Mouse (Mus musculus) cerebellum, postnatal 36 days (tissue): ENCODE results near the gene Aff1.

Experiments
- DNase-seq, 2 experiments: peaks; one replicate each; pipeline ENCODE4 v3.0.0; 2021 to 2022; ENCODE audit warnings: mixed read lengths in 2 of 2

Gene Aff1

DNA sequence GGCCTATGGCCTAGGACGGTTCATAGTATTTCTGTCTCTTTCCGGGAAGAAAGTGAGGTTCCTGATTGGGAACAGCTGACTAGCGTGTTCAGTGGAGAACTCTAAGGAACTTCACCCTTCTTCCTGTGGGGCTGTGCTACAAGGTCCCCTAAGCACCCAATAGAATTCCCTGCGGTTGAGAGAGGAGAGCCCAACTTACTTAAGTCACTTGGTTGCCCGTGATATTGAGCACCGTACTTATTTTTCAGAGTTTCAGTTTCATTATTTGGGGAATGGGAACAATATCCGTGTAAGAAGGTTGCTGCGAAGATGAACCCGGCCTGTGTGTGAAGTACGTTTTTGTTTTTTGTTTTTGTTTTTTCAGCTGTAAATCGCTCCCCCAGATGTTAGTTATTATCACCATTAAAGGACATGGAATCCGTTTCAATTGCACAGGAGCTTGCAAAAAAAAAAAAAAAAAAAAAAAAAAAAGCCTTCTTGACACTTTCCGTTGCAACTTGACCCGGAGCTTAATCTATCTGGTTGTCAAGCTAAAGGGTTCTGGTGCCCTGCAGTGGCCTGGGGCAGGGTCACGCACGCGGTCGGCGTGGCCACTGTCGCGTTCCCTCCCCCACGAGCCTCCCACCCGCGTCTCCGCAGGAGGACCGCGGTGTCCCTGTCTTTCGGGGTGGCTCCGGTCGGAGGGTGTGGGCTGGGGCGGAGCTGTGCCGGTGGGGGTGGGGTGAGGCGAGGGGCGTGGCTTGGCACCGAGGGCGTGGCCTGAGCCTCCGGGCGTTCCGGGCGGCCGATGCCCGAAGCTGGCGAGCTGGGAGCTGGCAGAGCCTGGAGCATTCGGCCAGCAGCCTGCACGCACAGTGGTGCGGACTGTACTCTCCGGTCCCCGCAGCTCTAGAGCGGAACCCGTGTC, at the start of gene Aff1:
Aff1 (plus strand) TSS at position 751 of the 907 bp plus-strand sequence.
- peak; percentile 66 to 72 for DNase-seq

DNA sequence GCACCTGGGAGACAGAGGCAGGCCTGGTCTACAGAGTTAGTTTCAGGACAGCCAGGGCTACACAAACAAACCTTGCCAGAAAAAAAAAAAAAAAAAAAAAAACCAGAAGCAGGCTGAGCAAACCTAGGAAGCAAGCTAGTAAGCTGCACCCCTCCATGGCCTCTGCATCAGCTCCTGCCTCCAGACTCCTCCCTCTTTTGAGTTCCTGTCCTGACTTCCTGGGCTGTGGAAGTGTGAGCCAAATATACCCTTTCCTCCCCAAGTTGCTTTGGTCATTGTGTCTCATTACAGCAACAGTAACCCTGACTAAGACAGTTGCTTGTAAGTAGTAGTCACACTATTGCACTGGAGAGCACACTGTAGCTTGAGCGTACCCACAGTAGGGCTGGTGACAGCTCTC, 48.0 kb upstream of the Aff1 start:
- no peak for DNase-seq

DNA sequence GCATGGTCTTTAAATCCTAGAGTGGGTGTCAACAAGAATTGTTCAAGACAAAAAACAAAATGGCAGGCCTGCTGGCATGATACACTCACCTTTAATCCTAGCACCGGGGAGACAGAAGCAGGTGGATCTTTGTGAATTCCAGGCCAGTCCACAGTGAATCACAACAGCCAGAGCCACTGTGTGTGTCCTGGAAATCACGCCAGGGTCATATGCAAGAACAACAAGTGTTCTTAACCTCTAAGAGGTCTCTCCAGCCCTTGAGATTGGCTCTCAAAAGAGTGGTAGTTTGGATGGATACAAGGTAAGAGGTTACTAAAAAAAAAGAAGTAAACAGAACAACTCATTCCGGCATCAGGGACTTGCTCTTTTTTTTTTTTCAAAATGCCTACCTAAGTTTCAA, 44.9 kb upstream of the Aff1 start:
- DNase-seq: no peak

DNA sequence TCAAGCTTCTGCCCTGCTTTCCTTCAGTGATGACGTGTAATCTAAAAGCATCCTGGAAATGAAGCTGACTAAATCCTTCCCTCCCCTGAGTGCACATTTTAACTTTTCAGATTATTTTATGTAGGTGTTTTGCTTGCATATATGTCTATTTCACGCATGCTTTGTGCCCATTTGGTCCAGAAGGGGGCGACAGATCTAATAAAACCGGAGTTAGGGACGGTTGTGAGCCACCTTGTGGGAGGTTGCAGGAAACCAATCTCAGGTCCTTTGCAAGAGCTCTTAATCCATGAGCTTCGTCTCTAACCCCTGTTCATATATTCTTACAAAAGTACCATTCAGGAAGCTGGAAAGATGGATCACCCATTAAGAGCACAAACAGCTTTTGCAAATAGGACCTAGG, 37.9 kb upstream of the Aff1 start:
- no peak for DNase-seq

DNA sequence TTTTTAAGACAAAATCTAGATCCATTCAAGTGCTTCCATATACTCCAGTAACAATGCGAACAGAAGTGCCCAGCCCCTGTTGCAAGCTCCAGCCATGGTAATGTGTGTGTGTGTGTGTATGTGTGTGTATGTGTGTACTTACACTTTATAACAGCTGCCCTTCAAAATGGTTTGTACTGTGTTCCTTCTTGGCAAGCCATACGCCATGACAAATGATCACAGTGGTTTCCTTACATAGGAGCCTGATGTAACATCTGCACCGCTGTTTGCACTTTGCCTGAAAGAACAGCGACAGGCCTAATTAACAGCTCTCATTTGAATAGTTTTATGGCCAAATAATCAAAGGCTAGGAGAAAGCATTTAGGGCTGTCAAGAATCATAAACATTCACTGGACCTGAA, 37.4 kb upstream of the Aff1 start:
- DNase-seq: no peak

DNA sequence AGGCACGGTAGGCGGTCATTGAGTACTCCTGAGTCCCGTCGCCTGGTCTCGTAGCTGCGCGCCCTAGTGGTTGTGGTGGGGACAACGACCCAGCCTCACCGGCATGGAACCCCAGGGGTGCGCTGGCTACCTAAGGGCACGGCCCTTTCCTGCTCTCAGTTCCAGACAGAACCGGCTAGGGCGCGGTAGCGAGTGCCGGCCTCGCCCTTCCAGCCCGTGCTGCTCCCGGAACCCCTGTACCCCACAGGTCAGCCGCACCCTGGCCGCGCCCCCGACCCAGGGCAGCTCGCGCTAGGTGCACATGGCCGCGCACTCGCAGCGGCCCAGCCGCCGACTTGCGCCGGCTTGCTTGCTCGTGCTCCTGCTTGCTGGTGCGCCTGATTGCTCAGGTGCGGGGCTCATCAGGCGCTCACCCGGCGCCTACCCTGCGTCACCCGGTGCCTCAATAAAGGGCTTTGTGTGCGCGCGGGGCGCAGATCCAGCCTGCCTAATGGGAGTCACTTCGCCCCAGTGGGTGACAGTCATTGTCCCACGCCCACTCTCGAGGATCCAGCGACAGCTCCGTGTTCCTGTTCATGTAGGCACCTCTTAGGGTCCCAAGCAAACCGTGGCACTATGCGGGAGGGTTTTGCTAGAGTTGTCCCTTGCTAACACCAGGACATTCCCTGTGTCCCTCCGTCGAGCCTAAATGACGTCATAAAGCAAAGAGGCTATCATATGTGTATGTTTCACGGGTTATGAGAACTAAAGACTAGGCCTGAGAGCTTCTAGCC, 36.6 kb upstream of the Aff1 start, which contains the start of gene 1700016H13Rik:
1700016H13Rik (minus strand) TSS at position 665 of the 773 bp plus-strand sequence.
- peak; percentile 65 to 66 for DNase-seq

DNA sequence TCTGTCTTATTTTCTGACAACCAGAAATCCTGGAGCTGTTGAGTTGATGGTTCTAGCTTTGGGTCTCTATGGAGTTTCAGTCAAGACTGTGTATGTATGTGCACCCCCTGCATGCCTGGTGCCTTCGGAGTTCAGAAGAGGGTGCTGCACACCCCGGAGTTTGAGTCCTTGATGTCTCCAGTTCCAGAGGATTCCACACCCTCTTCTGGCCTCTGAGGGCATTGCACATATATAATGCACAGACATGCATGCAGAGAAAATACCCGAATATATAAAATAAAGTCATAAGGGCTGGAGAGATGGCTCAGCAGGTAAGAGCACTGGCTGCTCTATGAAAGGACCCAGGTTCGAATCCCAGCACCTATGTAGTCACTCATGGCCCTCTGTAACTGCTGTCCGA, 33.3 kb upstream of the Aff1 start:
- no peak for DNase-seq

DNA sequence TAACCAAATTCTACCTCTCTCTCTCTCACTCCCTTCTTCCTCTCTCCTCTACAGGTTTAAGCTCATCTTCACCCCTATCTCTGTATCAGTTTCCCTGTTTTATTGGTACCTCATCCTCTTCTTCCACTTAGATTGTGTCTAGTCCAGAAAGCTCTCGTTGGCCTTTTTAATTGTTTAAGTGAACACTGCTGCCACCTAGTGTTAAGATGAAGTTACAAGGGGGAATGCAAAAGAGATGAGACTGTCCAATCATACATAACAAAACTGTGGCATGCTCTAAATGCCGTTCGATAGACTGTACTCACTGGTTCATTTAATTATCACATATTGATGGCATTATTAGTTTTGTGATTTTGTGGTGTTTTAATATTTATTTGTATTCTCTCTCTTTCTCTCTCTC, 32.6 kb upstream of the Aff1 start:
- no peak for DNase-seq

DNA sequence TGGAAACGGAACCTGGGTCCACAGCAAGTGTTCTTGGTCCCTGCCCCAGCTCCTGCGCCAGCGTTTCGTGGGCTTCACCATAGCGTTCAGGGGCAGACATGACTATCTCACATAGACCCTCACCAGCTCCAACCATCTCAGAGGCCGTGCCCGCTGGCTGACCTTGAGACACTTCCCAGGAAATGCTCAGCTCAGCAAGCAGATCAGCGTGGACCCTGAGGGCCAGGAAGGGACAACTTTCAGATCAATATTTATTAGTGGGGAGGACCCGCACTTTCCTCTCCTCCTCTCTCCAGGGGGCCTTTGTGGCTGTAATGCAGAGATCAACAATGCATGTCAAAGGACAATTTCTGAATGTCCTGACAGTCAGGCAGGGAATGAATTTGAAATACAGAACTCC, 27.2 kb upstream of the Aff1 start:
- DNase-seq: no peak

DNA sequence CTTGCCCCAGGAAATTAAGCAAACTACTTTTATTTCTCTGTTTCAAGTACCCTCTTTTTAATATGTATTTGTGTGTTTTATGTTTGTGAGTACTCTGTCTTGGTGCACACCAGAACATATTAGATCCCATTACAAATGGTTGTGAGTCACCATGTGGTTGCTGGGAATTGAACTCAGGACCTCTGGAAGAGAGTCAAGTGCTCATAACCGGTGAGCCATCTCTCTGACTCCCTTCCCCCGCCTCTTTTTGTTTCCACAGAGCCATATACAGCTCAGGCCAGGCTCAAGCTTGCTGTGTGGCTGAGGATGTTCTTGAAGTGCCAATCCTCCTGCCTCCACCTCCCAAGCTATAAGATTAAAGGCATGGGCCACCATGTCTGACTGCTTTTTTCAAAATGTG, 26.3 kb upstream of the Aff1 start:
- DNase-seq: no peak

DNA sequence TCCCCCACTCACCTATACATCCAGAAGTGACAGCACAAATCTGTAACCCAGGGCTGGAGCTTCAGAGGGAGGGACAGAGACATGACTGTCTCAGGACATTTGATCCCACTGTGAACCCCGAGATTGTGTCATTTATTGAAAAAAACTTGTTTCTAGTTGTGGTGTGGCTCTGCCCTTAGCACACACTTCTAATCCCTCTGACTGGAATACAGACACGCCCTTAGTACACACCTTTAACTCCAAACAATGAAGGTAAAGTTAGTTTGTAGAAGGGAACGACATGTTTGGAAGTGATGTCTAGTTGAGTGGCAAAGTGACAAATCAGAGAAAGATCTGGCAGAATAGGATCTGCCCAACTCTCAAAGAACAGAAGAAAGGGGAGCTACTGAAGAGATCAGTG, 20.3 kb upstream of the Aff1 start:
- no peak for DNase-seq

DNA sequence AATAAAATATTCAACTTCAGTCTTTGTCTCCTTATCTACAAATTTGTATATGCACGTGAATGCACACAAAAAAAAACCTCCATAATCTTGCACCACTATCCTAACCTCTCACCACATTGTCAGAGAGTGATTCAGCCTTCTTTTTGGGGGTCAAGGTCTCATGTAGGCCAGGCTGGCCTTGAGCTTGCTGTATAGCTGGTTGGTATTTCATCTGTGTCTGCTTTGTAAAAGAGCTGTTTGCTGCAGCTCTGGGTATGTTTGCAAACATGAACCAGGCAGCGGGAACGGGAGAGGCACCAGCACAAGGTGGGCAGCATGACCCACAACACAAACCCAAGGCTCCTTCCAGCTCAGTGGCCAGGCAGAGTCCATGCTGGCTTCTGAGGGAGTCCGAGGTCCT, 18.6 kb upstream of the Aff1 start:
- DNase-seq: no peak

DNA sequence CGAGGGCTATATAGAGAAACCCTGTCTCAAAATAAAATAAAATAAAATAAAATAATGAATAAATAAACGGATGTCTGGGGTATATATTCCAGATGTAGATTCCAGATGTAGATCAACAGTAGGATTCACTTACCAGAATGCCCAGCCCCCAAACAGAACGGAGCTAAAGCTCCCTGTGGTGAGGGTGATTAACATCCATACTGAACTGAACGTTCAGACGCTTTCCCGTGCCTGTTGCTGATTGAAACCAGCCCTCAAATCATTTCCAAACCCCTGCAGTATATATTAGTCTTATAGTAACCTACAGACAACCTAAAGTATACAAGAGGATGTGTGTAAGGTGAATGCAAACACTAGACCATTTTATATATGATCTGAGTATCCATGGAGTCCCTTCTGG, 17.7 kb upstream of the Aff1 start:
- DNase-seq: no peak

DNA sequence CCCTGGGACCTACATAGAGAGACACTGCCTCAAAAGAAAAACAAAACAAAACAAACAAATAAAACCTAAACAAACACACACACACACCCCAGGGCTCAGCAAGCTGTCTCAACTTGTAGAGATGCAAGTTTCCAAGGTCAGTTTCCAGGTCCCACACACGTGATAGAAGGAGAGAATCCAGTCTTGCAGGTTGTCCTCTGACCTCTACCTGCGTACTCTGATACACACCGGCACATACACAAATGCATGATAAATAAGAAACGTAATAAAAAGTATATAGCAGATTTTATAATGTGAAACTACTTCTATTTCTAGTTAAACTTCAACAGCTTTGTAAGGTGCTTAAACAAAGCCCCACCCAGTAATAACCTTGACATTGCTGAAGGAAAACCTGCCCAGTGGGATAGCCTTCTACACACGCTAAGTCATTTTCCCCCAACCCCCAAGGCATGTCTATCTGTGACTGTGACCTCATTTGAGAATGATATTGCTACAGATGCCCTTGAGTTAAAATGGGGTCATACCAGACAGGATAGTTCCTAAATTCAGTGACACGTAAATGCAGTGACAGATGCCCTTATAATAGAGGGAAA, 15.8 kb upstream of the Aff1 start:
- no peak for DNase-seq

DNA sequence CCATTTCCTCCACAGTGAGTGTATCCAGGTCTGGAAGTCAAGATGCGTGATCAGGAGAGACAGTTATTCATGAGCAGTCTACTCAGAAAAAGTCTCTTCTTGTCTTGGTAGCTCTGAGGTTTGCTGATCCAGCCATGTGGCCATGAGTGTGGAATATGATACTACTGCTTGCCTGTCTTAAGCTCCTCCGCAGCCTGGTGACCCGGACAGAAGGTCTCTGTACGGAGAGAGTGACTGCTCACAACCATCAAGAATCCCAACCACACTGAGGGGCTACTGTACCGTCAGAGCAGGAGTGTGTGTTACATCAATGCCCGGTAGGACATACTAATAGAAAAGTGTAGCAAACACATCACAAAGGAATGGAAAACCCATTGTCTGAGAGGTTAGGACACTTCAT, 14.3 kb upstream of the Aff1 start:
- DNase-seq: no peak

DNA sequence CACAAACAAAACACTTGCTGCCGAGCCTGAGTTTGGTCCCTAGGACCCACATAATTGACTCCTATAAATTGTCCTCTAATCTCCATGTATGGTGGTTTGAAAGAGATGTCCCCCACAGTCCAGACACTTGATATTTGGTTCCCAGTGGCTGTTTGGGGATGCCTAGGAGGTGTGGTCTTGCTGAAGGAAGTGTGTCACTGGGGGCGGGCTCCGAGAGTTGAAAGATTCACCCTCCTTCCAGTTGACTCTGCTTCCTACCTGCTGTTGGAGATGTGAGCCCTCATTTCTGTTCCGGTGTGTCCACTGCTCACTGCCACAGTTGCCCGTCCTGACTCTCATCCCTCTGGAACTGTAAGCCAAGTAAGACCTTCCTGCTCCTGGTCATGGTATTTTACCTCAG, 13.2 kb upstream of the Aff1 start:
- no peak for DNase-seq

DNA sequence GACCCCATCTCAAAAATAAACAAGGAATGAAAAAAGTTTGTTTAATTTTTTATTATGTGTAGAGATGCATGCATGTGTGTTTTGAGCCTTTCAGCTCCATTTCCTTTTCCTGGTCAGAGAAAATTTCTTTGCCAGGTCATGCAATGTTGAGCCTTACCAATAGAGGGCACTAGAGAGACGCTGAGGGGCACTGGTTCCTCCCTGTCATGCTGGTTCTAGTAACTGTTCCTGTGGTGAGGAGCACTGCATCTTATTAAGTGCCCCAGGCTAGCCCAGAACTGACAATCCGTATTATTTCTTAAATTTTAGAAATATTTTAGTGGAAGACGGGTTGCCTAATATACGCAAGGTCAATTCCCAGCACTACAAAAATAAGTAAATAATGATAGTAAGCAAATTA, 11.8 kb upstream of the Aff1 start:
- DNase-seq: peak; percentile 56 to 69

DNA sequence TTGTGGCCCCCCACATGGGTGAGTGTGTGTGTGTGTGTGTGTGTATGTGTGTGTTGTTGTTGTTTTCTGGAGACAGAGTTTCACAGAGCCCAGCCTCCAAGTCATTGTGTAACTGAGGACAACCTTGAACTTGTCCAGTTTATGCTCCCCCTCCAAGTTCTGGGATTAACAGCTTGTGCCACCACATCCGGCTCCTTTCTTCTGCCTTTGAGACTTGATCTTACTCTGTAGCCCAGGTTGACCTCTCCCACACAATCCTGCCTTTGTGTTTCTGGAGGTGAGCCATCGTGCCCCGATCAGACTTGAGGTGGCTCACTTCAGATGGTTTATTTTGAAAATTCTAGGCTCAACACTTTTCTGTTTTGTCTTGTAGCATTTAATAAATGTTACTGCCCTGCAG, 10.3 kb upstream of the Aff1 start:
- no peak for DNase-seq

DNA sequence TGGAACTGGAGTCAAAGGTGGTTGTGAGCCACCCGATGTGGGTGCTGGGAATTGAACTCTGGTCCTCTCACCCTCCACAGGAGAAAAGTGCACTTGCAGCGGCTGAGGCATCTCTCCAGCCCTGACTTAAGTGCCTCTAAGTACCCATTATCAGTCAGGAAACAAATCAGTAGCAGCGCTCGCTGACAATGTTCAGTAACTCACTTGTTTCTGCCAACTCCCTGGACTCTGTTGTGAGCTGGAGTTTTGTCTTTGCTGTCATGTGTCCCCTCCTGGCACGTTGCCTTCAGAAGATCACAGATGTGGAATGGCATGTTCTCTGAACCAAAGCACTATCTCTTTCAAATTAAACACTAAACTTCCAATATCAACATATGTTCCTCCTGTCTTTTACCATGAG, 2.5 kb upstream of the Aff1 start:
- no peak for DNase-seq

DNA sequence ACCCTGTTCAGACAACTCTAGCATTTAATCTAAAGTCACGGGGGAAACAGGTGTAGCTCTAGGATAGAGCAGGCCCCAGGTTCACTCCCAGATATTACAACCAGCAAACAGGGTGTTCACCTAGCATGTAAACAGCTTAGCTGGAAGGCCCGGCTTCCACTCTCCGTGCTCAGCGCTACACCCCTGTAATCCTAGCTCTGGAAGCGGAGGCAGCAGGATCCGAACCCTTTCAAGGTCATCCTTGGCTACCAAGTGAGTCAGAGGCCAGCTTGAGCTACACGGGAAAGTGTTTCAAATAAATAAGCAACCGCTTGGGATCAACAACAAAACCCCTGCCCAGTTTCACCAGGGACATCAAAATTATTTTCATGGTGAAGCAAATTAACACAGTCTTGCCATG, 2.0 kb upstream of the Aff1 start:
- DNase-seq: no peak

DNA sequence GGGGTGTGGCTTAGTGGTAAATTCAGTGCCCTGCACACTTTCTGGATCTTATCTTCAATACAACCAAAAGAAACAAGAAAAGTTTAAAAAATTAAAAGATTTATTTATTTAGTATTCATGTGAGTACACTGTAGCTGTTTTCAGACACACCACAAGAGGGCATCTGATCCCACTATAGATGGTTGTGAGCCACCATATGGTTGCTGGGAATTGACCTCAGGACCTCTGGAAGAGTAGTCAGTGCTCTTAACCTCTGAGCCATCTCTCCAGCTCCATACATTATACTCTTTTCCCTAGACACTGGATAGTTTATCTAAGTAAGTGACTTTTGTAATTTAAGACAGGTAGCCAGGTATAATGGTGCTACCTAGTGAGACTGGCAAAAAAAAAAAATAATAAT, 1.0 kb upstream of the Aff1 start:
- DNase-seq: no peak

DNA sequence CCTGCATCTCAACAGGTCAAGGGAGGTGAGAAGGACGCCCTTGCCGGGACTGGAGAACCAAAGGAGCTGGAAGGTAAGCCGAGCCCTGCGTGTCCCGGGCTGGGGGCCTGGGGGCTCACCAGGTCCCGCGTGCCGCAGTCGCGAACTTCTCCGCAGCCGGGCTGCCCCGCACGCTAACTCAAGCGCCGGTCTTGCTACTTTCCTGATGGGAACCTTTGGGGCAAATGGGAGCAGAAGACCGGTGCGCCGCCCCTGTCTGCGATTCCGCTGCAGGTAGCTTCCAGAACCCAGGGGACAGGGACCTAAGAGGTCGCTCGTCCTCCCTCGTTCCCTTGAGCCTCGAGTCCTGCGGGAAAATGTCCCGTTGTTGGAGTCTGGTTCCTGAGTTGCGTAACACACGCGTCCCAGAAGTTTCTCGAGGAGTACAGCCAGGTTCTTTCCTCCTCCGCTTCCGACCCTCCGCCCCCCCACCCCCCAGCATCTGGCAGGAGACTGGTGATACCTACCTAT, 412 bp downstream of the Aff1 start:
- DNase-seq: no peak

DNA sequence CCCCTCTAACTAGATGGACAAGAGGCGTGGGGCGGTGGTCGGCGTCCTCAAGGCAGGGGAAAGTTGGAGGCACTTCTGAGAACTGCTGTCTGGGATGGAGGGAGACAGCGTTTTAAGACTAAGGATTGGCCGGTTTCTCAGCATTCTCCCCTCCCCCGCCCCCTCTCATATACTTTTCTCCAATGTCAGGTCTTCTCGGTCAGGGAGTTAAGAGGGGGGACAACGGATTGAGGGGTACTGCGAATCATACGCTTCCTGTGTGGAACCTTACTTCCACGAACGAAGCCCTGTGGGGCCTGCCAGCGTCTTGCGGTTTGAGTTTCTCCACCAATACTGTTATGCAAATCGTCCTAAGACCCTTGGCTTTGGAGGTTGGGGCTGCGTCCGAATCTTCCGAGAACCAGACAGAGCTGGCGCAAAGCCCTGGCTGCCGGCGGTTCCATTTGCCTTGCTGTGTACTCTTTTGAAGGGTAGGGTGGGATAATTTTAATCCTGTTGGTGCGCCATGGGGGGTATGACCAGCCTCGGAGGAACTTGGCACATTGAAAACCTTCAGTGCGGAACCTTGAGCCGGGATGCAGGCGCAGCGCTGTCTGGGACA, 967 bp downstream of the Aff1 start:
- DNase-seq: peak; percentile 8 to 11
